24 mouse cellular contexts compared by ENCODE assay signal in genomic region chr8:90379064-90379463, GRCm38 (mm10). TPM values are rescaled to one million over a fixed set of nuclear protein-coding genes. Genes with fewer than 3 reads are reported as not detected.
DNase-seq lines count a peak whose midpoint lies in the region; ATAC-seq and TF ChIP-seq lines count a peak whose summit lies in the region.
"Had no signal": no experiment of that assay in that cellular context is flagged by ENCODE, and none has a peak within 500 bp of the region (broad histone marks: within the 10 kb centered on the region; RNA-seq: fewer than 3 reads in every experiment).

No protein-coding gene starts in this region.

- peak; percentile 71 for ATAC-seq in lung, postnatal 0 days
- peak; percentile 83 for ATAC-seq in intestine, postnatal 0 days
- peak; percentile 73 for ATAC-seq in megakaryocyte progenitor cell, adult 5-6 weeks (replicated peaks; ENCODE audit: poor library complexity)
- peak; percentile 94 for ATAC-seq in stomach, postnatal 0 days (ENCODE audit: low FRiP score, low TSS enrichment)
- ATAC-seq: forebrain, embryonic 16.5 days had no signal

- no peak overlapping the region for H3K4me3 ChIP-seq in lung, postnatal 0 days (ENCODE audit: low read depth, low read length)
- no peak overlapping the region for H3K4me3 ChIP-seq in lung, adult 2 months (replicated peaks; ENCODE audit: extremely low read depth, low read depth, low read length)
- H3K4me3 ChIP-seq in intestine, postnatal 0 days (ENCODE audit: low read depth, low read length), result no peak overlapping the region
- no peak overlapping the region for H3K4me3 ChIP-seq in stomach, postnatal 0 days (ENCODE audit: low read depth, low read length)
- H3K4me3 ChIP-seq: embryonic facial prominence, embryonic 15.5 days; heart, embryonic 13.5 days; hindbrain, embryonic 15.5 days; limb, embryonic 10.5 days; lung, embryonic 15.5 days; neural tube, embryonic 13.5 days had no signal

- no peak overlapping the region for H3K9ac ChIP-seq in lung, postnatal 0 days (replicated peaks; ENCODE audit: low read depth)
- H3K9ac ChIP-seq in intestine, postnatal 0 days (ENCODE audit: low read depth, low read length), result no peak overlapping the region
- H3K9ac ChIP-seq in stomach, postnatal 0 days (ENCODE audit: low read length), result no peak overlapping the region
- H3K9ac ChIP-seq: embryonic facial prominence, embryonic 15.5 days; heart, embryonic 13.5 days; hindbrain, embryonic 15.5 days; lung, embryonic 15.5 days; neural tube, embryonic 13.5 days had no signal

- no peak for TF ChIP-seq EP300 in lung, postnatal 0 days (IDR thresholded peaks at IDR 0.05)
- no peak for TF ChIP-seq EP300 in stomach, postnatal 0 days (optimal IDR thresholded peaks at IDR 0.05)

- no peak overlapping the region for H3K4me2 ChIP-seq in lung, postnatal 0 days (replicated peaks; ENCODE audit: low read depth, low read length)
- H3K4me2 ChIP-seq in intestine, postnatal 0 days (replicated peaks; ENCODE audit: low read depth), result no peak overlapping the region
- no peak overlapping the region for H3K4me2 ChIP-seq in stomach, postnatal 0 days (replicated peaks; ENCODE audit: low read depth)
- H3K4me2 ChIP-seq: embryonic facial prominence, embryonic 15.5 days; heart, embryonic 13.5 days; hindbrain, embryonic 15.5 days; liver, embryonic 11.5 days; lung, embryonic 15.5 days; midbrain, embryonic 11.5 days; neural tube, embryonic 13.5 days had no signal

- TF ChIP-seq POLR2A in lung, adult 2 months (IDR thresholded peaks at IDR 0.05; ENCODE audit: borderline replicate concordance, extremely low read depth, low read depth, low read length), result no peak

- no peaks in the 10 kb centered on the region for H3K27me3 ChIP-seq in lung, postnatal 0 days (replicated peaks; ENCODE audit: insufficient read depth, low read length)
- no peaks in the 10 kb centered on the region for H3K27me3 ChIP-seq in intestine, postnatal 0 days (replicated peaks; ENCODE audit: control insufficient read depth, insufficient read depth, low read length)
- no peaks in the 10 kb centered on the region for H3K27me3 ChIP-seq in stomach, postnatal 0 days (ENCODE audit: control insufficient read depth, insufficient read depth, low read length)
- H3K27me3 ChIP-seq: embryonic facial prominence, embryonic 15.5 days; heart, embryonic 13.5 days; hindbrain, embryonic 15.5 days; lung, embryonic 15.5 days; neural tube, embryonic 13.5 days had no signal

- 62% methylated on average over 6 of the region's 6 CpGs for WGBS in lung, postnatal 0 days
- 68% methylated on average over 6 of the region's 6 CpGs for WGBS in lung, adult 2 months
- 49% methylated on average over 6 of the region's 6 CpGs for WGBS in intestine, postnatal 0 days
- WGBS in stomach, postnatal 0 days, result 65% methylated on average over 6 of the region's 6 CpGs

- no peaks in the 10 kb centered on the region for H3K36me3 ChIP-seq in lung, postnatal 0 days (ENCODE audit: insufficient read depth, low read length)
- no peaks in the 10 kb centered on the region for H3K36me3 ChIP-seq in intestine, postnatal 0 days (ENCODE audit: control insufficient read depth, insufficient read depth)
- H3K36me3 ChIP-seq in stomach, postnatal 0 days (ENCODE audit: control insufficient read depth, insufficient read depth, low read length), result no peaks in the 10 kb centered on the region
- H3K36me3 ChIP-seq: embryonic facial prominence, embryonic 15.5 days; heart, embryonic 13.5 days; hindbrain, embryonic 15.5 days; limb, embryonic 10.5 days; lung, embryonic 15.5 days; neural tube, embryonic 13.5 days had no signal

- no peaks in the 10 kb centered on the region for H3K4me1 ChIP-seq in lung, postnatal 0 days (ENCODE audit: insufficient read depth, low read depth, low read length)
- 0 out of 2 replicates have a peak, but pooled peaks cover 2% of the 10 kb centered on the region for H3K4me1 ChIP-seq in lung, adult 2 months (ENCODE audit: control insufficient read depth, insufficient read depth, low read length)
- H3K4me1 ChIP-seq in intestine, postnatal 0 days (replicated peaks; ENCODE audit: control insufficient read depth, insufficient read depth, low read length), result no peaks in the 10 kb centered on the region
- H3K4me1 ChIP-seq in stomach, postnatal 0 days (replicated peaks; ENCODE audit: control insufficient read depth, insufficient read depth), result no peaks in the 10 kb centered on the region
- H3K4me1 ChIP-seq: embryonic facial prominence, embryonic 15.5 days; heart, embryonic 13.5 days; hindbrain, embryonic 15.5 days; limb, embryonic 10.5 days; lung, embryonic 15.5 days; neural tube, embryonic 13.5 days had no signal

- H3K27ac ChIP-seq in lung, postnatal 0 days (ENCODE audit: low read length), result no peak overlapping the region
- H3K27ac ChIP-seq in intestine, postnatal 0 days (ENCODE audit: low read depth, low read length), result no peak overlapping the region
- 0 out of 2 replicates have a peak overlapping the region, but pooled peaks have one; percentile 14 for H3K27ac ChIP-seq in stomach, postnatal 0 days (replicated peaks)
- H3K27ac ChIP-seq: embryonic facial prominence, embryonic 15.5 days; heart, embryonic 13.5 days; hindbrain, embryonic 15.5 days; limb, embryonic 10.5 days; lung, embryonic 15.5 days; neural tube, embryonic 13.5 days had no signal

- H3K9me3 ChIP-seq in lung, postnatal 0 days (ENCODE audit: low read length), result no peaks in the 10 kb centered on the region
- H3K9me3 ChIP-seq in intestine, postnatal 0 days (ENCODE audit: control insufficient read depth), result no peaks in the 10 kb centered on the region
- no peaks in the 10 kb centered on the region for H3K9me3 ChIP-seq in stomach, postnatal 0 days (ENCODE audit: control insufficient read depth, low read length)
- H3K9me3 ChIP-seq: embryonic facial prominence, embryonic 15.5 days; heart, embryonic 13.5 days; hindbrain, embryonic 15.5 days; limb, embryonic 10.5 days; lung, embryonic 15.5 days; neural tube, embryonic 13.5 days had no signal

- peak; percentile 69 for DNase-seq in lung, postnatal 0 days (ENCODE audit: low spot score)
- no peak for DNase-seq in lung, adult 2 months
- DNase-seq in stomach, postnatal 0 days (ENCODE audit: low spot score), result peak; percentile 66
- DNase-seq in gastrocnemius, adult 8-10 months (ENCODE audit: low spot score in 2 of 2), result no peak
- no peak for DNase-seq in T-cell, adult 2 months (ENCODE audit: low spot score)
- DNase-seq in cerebellum, adult 9-11 months, result no peak
- DNase-seq: adrenal gland, postnatal 10 days; cerebellum, postnatal 10 days; embryo, embryonic 11 days; heart, postnatal 4 days; kidney, adult 9 months; kidney, postnatal 4 days; thymus, postnatal 36 days had no signal

- no peak for TF ChIP-seq CTCF in lung, postnatal 0 days (IDR thresholded peaks at IDR 0.05)
- no peak for TF ChIP-seq CTCF in lung, adult 2 months (IDR thresholded peaks at IDR 0.05; ENCODE audit: insufficient read depth, low read length)
- no peak for TF ChIP-seq CTCF in intestine, postnatal 0 days (IDR thresholded peaks at IDR 0.05; ENCODE audit: low read depth)
- no peak for TF ChIP-seq CTCF in stomach, postnatal 0 days (IDR thresholded peaks at IDR 0.05; ENCODE audit: low read depth)

RNA-seq across cellular contexts. Expression of gene Tox3, which starts 30.9 kb away (rescaled TPM):
- polyA plus RNA-seq in lung, postnatal 0 days (2015; fragmentation: Nextera tagmentation; extraction: Ambion mirVana), result 7.6 and 8.7 TPM in 2 replicates
- 13.8 and 17.3 TPM in 2 replicates for polyA plus RNA-seq in lung, adult 2 months (2012; rRNA removed)
- 2.0 and 2.1 TPM in 2 replicates for polyA plus RNA-seq in intestine, postnatal 0 days (2015; fragmentation: Nextera tagmentation; extraction: Ambion mirVana)
- total RNA-seq in megakaryocyte progenitor cell, adult 5-6 weeks (2015), result not detected in 2 replicates
- 0.27 TPM in 1 of 2 replicates, not detected in the other for total RNA-seq in megakaryocyte progenitor cell, adult 5-6 weeks (2017)
- polyA plus RNA-seq in stomach, postnatal 0 days (2015; fragmentation: Nextera tagmentation; extraction: Ambion mirVana), result 5.4 and 7.2 TPM in 2 replicates
- total RNA-seq in gastrocnemius, adult 8-10 months (2022), result under 1 TPM in 3 of 4 experiments, not detected in 1; 0.08 to 0.19 (median 0.10) TPM

Comparison
In these comparisons a context has a peak if more than half of its experiments do, and no peak if none do; other contexts are left out.
1. DNase-seq: peak in lung, postnatal 0 days (single experiment) and stomach, postnatal 0 days (single experiment); none in lung, adult 2 months (single experiment), gastrocnemius, adult 8-10 months (0 of 2), T-cell, adult 2 months (single experiment) and cerebellum, adult 9-11 months (single experiment).
2. Peak in every context shown above with its lines, with median percentiles within 50 percentile points of each other: ATAC-seq.